Mouse (Mus musculus) midbrain, postnatal 0 days (tissue): ENCODE data around the gene Eif4g3. TPM values are rescaled to one million over a fixed set of nuclear protein-coding genes. Genes with fewer than 3 reads are reported as not detected.

Source experiments
- ATAC-seq: fragments of 200-750 bp; cut with Nextera tagmentation; 2 replicates; pipeline ENCODE4 v1.8.0; 2017; ENCODE audit warnings: moderate number of reproducible peaks, mild to moderate bottlenecking, moderate TSS enrichment, moderate library complexity; ENCODE audit not compliant: low FRiP score
- DNase-seq: peaks from one replicate; pipeline ENCODE4 v3.0.0-alpha.2; 2015; ENCODE audit warnings: low spot score
- H3K27ac ChIP-seq: fragments of 300-500 bp; sonication (generic); 2 replicates; pipeline ENCODE4 v1.5.1; 2014; ENCODE audit warnings: low read depth, mild to moderate bottlenecking, low read length, mixed read lengths
- H3K27me3 ChIP-seq: fragments of 300-500 bp; sonication (generic); 2 replicates; pipeline ENCODE4 v1.6.1; 2014; ENCODE audit warnings: low read length, control low read depth, mixed read lengths; ENCODE audit not compliant: insufficient read depth
- H3K36me3 ChIP-seq: fragments of 300-500 bp; sonication (generic); 2 replicates; pipeline ENCODE4 v1.6.1; 2014; ENCODE audit warnings: low read length, control low read depth, mixed read lengths; ENCODE audit not compliant: insufficient read depth
- H3K4me1 ChIP-seq: fragments of 300-500 bp; sonication (generic); 2 replicates; pipeline ENCODE4 v1.6.1; 2014; ENCODE audit warnings: mild to moderate bottlenecking, control low read depth, antibody characterized with exemption, low read length, mixed read lengths; ENCODE audit not compliant: insufficient read depth
- H3K4me2 ChIP-seq: fragments of 300-500 bp; sonication (generic); 2 replicates; pipeline ENCODE4 v1.6.1; 2014; ENCODE audit warnings: low read depth, mild to moderate bottlenecking, low read length, mixed read lengths; ENCODE audit not compliant: poor library complexity, severe bottlenecking
- H3K4me3 ChIP-seq: fragments of 300-500 bp; sonication (generic); 2 replicates; pipeline ENCODE4 v1.5.1; 2014; ENCODE audit warnings: low read depth, mild to moderate bottlenecking, low read length, moderate library complexity
- H3K9ac ChIP-seq: fragments of 300-500 bp; sonication (generic); replicated peaks from 2 replicates; pipeline ENCODE4 v1.6.1; 2014; ENCODE audit warnings: mild to moderate bottlenecking, low read length, moderate library complexity, mixed read lengths; ENCODE audit not compliant: poor library complexity, severe bottlenecking
- H3K9me3 ChIP-seq: fragments of 300-500 bp; sonication (generic); 2 replicates; pipeline ENCODE4 v1.6.1; 2016; ENCODE audit warnings: low read length, control low read depth
- CTCF ChIP-seq: IDR thresholded peaks from 2 replicates; pipeline ENCODE4 v1.5.1; 2016; ENCODE audit warnings: antibody characterized with exemption, mild to moderate bottlenecking
- WGBS: fragments of 180-500 bp; shearing (Covaris S2); extraction: QIAGEN DNeasy Blood & Tissue Kit; methylation state at CpG from one replicate; pipeline ENCODE4 v1.1.7; 2014; 5-methylcytosine and 5-hydroxymethylcytosine counted together
- polyA plus RNA-seq: library from polyadenylated mRNA; unstranded; fragments of >200 nt; fragmentation: Nextera tagmentation; extraction: Ambion mirVana; gene quantifications from 2 replicates; pipeline ENCODE4 v1.2.1, GENCODE M21; 2015
- total RNA-seq: library from RNA; depleted of rRNA; stranded (reverse); fragments of >200 nt; gene quantifications from 2 replicates; pipeline ENCODE4 v1.2.3, GENCODE M21; 2014

Eif4g3 gene
- total and polyA plus RNA-seq, 2 experiments from 2014 or later, result 42.4 to 92.2 TPM

- Histone ChIP-seq H3K4me1 (no peaks in the 10 kb centered on the region), H3K36me3 (0 out of 2 replicates have a peak, but pooled peaks cover 3% of the 10 kb centered on the region), H3K9ac (no peak overlapping the region), H3K4me2 (no peak overlapping the region), H3K27me3 (no peaks in the 10 kb centered on the region), H3K9me3 (no peaks in the 10 kb centered on the region), H3K27ac (no peak overlapping the region), H3K4me3 (no peak overlapping the region)
- no peak; the same call in 1 of the 2 replicates for TF ChIP-seq CTCF
- DNase-seq, result no peak
- WGBS, result 78% methylated on average over 2 of the region's 2 CpGs
- no peak for ATAC-seq
Measured at GRCm38 (mm10) chr4:138089512-138089911, 96.7 kb downstream of the Eif4g3 start.

DNA sequence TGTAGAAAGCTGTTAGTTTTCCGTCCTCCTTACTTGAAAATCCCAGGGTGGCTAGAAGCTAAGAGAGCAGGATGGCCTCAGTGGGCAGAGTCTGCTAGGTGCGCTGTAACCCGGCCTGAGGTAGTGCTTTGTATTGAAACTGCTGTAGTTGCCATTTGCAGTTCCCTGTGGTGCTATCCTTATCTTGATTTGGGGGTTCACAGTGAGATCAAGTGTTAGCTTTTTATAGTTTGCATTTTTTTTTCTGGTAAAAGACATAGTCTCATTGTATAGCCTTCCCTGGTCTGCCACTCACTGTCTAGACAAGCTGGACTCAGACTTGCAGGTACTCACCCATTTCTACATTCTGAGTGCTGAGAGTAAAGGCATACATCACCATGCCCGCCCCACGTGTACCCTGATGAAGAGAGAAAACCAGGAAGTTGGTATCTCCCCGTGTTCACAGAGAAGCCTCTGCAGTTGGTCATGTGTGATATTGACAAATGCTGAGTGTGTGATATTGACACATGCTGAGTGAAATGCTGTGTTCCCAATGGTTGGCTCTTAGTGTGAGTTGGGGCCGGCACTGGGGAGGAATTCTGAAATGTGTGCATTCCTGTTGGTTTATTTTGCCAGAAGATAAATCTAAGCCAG, 98.9 kb downstream of the Eif4g3 start:
- H3K9me3 ChIP-seq, result no peaks in the 10 kb centered on the region

DNA sequence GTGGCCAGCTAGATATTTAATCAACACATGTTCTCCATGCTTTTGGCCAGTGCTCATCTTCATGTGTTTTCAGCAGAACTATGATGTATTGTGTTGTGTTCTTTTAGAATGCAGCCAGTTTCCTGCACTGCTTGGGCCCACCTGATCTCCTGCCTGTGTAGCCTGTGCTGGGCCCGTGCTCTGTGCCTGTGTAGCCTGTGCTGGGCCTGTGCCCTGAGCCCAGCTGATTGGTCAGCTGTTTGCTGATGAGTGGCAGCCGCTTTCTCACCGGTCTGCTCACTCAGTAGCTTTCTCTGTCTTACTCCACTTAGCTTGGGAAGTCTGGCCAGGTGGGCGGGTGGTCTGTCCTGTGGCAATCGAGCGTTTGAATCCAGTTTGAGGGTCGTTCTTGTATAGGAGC, 107.6 kb downstream of the Eif4g3 start:
- Histone ChIP-seq H3K27me3 (no peaks in the 10 kb centered on the region), H3K36me3 (peaks cover 38% of the 10 kb centered on the region), H3K27ac (no peak overlapping the region), H3K4me3 (no peak overlapping the region), H3K9me3 (no peaks in the 10 kb centered on the region), H3K4me2 (no peak overlapping the region), H3K4me1 (no peaks in the 10 kb centered on the region), H3K9ac (no peak overlapping the region)
- 88% methylated on average over 7 of the region's 7 CpGs for WGBS
- TF ChIP-seq CTCF, result no peak
- no peak for ATAC-seq
- no peak for DNase-seq

More for the DNA sequence above, 98.9 kb downstream of the Eif4g3 start:
- Histone ChIP-seq H3K4me3 (no peak overlapping the region), H3K36me3 (no peaks in the 10 kb centered on the region; the same call in 1 of the 2 replicates), H3K9ac (no peak overlapping the region), H3K4me2 (no peak overlapping the region), H3K27ac (no peak overlapping the region), H3K27me3 (no peaks in the 10 kb centered on the region), H3K4me1 (no peaks in the 10 kb centered on the region)
- DNase-seq (no peak), ATAC-seq (no peak)
- TF ChIP-seq CTCF, result no peak
- WGBS, result 85% methylated on average over 7 of the region's 7 CpGs

GRCm38 (mm10) chr4:138101795-138102194, 109.0 kb downstream of the Eif4g3 start:
- no peak for TF ChIP-seq CTCF
- WGBS, result 71% methylated on average over 10 of the region's 10 CpGs
- Histone ChIP-seq H3K9me3 (no peaks in the 10 kb centered on the region), H3K9ac (no peak overlapping the region), H3K27me3 (no peaks in the 10 kb centered on the region), H3K4me3 (no peak overlapping the region), H3K27ac (no peak overlapping the region), H3K4me2 (no peak overlapping the region), H3K36me3 (peaks cover 47% of the 10 kb centered on the region), H3K4me1 (no peaks in the 10 kb centered on the region)
- ATAC-seq, result no peak
- DNase-seq, result no peak

DNA sequence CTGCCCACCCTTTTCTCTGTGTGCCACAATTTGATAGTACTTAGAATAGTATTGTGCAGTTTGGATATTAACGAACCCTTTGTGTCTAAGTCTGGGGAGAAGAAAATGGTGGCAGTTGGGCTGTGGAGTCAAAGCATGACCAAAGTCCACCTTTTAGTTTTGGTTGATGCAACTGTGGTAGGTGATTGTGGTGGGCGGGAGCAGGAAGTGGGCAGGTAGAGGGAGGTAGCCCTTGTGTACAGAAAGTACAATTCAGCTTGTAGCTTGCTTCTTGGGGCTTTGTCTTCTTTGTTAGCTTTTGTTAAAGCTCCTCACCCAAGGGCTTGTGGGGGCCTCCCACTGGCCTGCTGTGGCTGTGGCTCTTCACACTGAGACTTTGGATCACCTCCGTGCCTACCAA, 109.6 kb downstream of the Eif4g3 start:
- no peaks in the 10 kb centered on the region for H3K9me3 ChIP-seq
- H3K4me3 ChIP-seq, result no peak overlapping the region
- no peaks in the 10 kb centered on the region for H3K27me3 ChIP-seq
- no peak overlapping the region for H3K27ac ChIP-seq
- TF ChIP-seq CTCF, result no peak
- peaks cover 44% of the 10 kb centered on the region for H3K36me3 ChIP-seq
- no peaks in the 10 kb centered on the region for H3K4me1 ChIP-seq
- DNase-seq, result no peak
- H3K4me2 ChIP-seq, result no peak overlapping the region
- no peak for ATAC-seq
- 90% methylated on average over 3 of the region's 3 CpGs for WGBS
- H3K9ac ChIP-seq, result no peak overlapping the region

GRCm38 (mm10) chr4:138104967-138105366, 112.1 kb downstream of the Eif4g3 start:
- no peak overlapping the region for H3K9ac ChIP-seq
- no peak for TF ChIP-seq CTCF
- no peak overlapping the region for H3K27ac ChIP-seq
- 91% methylated on average over 3 of the region's 3 CpGs for WGBS
- no peaks in the 10 kb centered on the region for H3K27me3 ChIP-seq
- no peaks in the 10 kb centered on the region for H3K4me1 ChIP-seq
- ATAC-seq (no peak), DNase-seq (no peak)
- H3K4me3 ChIP-seq, result no peak overlapping the region
- H3K9me3 ChIP-seq, result no peaks in the 10 kb centered on the region
- peaks cover 35% of the 10 kb centered on the region for H3K36me3 ChIP-seq
- H3K4me2 ChIP-seq, result no peak overlapping the region
